Mouse (Mus musculus) forelimb bud, embryonic 11.5 days (tissue): ENCODE measurements around the gene Lpar5.
A peak's percentile ranks its signal among the peaks of the same experiment; 100 is the strongest.

Experiments
- DNase-seq: peaks from one replicate; pipeline ENCODE4 v3.0.0-alpha.2; 2012; ENCODE audit warnings: low read depth, low spot score

Lpar5 gene

GRCm38 (mm10) chr6:125084424-125084823 lies 16.7 kb downstream of the Lpar5 start:
- DNase-seq: peak; percentile 83

DNA sequence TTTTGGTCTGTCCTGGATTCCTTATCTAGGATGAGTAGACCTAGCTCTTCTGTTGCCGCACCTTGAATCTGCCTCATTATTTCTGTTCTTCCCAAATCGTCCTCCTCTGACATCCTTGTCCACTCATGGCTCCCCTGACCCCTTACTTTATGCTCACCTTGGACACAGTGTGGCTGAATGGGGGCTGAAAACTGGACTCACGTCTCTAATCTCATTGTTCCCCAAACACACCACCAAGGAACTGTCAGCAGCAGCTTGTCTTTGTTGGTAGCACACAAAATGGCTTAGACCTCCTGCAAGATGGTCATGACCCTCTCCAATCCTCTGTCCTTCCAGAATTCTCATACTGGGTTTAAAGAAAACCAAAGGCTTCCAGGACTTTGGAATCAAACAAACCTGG lies 20.2 kb downstream of the Lpar5 start:
- DNase-seq: no peak

DNA sequence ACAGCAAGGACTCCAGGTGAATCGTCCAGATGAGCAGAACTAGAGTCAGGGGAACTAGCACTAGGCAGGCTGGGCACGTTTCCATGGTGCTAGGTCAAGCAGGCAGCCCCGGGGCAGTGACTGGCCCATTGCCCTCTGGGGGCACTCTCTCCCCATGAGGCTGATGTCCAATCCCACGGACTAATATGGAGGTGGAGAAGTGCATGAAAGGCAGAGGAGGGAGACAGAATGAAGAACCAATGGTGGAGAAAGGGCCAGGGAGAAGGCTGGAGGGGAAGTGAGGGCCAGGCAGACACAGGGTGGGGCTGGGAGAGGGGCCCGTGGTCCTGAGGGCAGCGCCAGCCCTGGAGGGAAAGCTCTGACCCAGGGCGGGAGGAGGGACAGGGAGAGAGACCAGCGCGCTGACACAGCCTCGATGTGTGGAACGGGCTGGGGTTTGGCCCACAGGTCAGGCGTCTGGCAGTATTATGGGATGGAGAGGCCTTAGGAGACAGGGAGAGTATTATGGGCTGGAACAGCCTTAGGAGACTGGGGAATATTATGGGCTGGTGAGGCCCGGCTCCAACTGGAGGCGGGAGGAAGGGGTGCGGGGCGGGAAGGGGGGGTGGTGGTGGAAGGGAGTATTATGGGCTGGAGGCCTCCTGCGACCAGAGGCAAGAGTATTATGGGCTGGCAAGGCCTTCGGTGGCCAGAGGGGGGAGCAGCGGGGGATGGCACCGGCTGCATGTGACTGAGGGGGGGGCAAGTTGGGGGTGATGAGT lies 21.0 kb downstream of the Lpar5 start:
- peak; percentile 90 for DNase-seq

DNA sequence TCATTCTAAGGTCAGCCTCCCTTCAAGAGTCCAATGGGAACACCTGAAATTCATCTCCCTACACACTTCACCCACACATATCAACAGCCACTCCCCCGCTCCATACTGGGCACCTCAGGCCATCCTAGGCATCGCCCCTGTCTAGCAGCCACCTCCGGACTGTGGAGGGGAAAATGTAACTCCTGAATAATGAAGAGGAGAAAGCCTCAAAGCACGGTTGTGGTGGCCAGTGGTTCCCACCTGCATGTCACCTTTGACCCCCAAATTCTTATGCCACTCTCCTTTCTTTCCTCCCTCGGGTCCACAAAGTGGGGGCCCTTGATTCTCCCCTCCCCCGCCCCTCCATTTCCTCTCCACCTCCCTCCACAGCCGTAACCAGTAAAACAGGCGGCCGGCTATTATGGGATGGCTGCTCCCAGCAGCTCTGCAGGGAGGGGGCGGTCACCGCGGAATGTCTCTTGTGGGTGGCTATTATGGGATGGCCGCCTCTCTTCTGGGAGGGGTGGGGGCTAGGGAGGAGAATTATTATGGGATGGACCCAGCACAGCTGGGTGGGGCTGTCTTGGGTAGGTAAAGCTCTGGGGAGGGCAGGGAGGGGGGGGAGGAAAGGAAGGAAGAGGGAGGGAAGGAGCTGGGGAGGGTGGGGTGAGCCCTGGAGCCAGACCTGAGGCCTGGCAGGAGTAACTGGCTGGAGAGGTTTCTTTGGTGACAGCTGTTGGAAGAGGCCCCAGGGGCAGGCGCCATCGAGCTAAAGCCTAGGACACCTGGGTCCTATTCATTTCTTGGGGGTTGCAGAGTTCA lies 22.0 kb downstream of the Lpar5 start:
- peak; percentile 81 for DNase-seq

- DNase-seq: no peak
Observed at GRCm38 (mm10) chr6:125090341-125091085, 22.8 kb downstream of the Lpar5 start.

- no peak for DNase-seq
Observed at GRCm38 (mm10) chr6:125092372-125092771, 24.7 kb downstream of the Lpar5 start.

DNA sequence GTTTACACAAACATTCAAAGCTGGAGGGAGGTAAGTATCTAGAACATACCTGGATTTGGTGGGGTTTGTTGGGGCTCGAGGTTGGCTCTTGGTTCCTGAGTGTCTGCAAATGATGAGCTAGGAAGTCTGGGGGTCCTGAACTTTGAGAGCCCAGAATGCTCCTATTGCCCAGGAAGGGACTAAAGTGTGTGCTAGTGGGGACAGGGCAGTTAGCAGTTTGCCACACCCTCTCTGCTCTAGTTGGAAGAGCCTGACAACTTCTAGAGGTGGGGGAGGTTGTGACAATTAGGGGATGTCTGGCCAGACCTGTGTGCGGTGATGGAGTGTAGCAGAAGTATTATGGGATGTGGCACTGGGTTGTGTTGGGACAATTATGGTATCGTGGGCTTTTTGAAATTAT lies 27.1 kb downstream of the Lpar5 start:
- no peak for DNase-seq

DNA sequence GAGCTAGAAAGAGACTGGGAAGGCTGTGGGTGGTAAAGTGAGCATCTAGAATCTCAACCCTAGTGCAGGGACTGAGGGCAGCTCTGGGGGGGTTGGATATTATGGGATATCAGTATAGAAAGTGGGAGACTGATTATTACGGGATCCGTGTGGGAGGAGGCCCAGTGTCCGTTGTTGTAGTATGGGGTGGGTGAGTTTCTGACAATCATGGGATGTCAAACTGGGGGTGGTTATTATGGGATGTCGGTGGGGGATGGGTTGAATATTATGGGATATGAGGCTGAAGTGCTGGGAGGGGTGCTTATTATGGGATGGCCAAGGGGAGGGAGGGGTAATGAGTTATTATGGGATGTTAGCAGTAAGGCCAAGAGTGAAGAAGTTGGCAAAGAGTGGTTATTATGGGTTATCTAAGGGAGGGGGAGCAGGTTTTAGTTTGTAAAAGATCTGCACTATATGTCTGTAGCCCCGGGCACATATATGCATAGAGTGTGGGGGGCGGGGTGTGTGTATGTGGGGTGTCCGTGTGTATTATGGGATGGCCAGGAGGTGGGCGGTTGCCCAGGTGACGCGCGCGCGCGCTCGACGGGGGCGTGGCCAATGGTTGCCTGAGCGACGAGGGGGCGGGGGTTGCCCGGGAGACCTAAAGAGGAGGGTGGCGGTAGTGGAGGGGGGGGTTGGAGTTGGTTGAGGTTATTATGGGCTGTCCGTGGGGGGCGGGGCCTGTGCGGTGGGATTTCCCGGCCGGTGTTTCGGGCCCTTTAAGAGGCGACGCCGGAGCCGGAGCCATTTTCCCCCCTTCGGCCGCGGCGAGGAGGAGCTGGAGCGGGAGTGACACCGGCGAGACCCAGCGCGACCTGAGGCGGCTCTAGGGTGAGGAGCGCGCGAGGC lies 27.9 kb downstream of the Lpar5 start, which contains the start of gene Chd4:
Chd4 (plus strand) TSS at position 591 of the 888 bp plus-strand sequence.
- DNase-seq: peak; percentile 83

DNA sequence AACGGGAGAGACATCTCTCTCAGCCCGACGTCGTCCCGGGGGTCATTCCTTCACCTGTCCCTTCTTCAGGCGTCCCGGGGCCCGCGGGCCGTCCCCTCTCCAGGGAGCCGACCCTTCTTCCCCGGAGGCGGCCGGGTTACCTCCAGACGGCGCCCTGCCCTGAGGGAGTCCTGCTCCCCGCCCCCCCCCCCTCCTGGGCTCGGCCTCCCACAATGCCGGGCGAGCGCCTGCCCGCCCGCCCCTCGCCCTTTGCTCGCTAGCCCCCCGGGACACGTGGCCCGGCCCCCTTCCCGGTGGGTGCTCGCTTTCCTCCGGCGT lies 28.5 kb downstream of the Lpar5 start:
- DNase-seq: no peak

GRCm38 (mm10) chr6:125096597-125097345 lies 29.1 kb downstream of the Lpar5 start:
- DNase-seq: no peak

- DNase-seq: no peak
Observed at GRCm38 (mm10) chr6:125097346-125097689, 29.6 kb downstream of the Lpar5 start.

DNA sequence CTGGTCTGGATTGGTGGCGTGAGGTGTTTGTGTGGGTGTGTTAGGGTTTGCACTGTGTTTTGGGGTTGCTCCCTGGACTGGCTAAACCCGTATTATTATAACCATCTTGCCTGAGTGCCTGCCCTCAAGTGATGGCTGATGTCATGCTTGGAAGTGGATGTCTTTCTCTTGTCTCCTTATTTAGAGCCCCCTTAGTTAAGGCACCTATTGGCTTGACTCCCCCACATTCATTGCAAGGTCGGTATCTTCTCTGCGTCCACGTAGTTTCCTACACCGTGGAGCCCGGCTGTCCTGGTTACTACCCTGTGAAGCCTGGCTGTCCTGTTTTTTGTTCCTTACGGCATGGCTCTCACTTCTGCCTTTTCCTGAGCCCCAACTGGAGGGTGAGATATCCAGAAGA lies 30.2 kb downstream of the Lpar5 start:
- DNase-seq: no peak

DNA sequence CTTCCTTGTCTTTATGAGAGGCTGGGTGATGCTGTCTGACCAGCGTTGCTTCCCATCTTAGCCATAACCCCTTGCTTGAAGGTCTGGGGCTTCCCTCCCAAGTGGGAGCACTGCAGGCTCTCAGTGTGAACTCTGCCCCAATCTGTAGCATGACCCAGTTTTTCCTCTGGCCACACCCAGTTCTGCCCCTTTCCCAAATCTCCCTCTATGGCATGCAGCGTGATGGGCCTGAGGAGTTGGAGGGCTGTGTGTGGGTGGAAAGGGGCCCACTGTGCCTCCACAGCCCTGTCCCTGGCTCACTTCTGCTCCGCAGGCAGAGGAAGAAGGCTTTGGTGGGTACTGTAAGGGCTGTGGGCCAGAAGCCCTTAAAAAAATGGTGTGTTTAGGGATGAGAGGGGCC lies 30.8 kb downstream of the Lpar5 start:
- no peak for DNase-seq

DNA sequence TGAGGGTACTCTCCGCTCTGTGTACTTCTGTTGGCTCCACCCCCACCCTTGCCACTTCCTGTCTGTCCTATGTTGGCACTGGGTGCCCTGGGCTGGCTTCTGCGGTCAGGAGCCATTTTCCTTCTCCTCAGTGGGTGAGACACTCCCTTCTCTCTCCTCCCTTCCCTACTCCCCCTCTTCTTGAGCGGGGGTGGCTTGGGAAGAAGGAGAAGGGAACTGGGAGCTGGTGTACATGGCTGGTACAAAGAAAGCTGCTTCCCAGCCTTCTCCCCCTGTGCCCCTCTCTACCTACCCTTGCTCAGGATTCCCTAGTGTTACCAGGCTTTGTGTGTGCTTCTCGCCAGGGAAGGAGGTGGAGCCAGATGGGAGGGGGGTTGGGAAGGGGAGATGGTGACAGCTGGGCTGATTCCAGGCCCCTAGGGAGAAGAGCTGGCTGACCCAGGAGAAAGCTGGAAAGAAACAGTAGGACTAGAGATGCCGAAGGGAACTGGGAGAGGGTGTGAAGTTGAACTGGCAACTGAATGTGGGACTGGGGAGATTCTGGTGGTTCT lies 31.8 kb downstream of the Lpar5 start:
- DNase-seq: no peak

- DNase-seq: no peak
Observed at GRCm38 (mm10) chr6:125101444-125101843, 33.7 kb downstream of the Lpar5 start.

DNA sequence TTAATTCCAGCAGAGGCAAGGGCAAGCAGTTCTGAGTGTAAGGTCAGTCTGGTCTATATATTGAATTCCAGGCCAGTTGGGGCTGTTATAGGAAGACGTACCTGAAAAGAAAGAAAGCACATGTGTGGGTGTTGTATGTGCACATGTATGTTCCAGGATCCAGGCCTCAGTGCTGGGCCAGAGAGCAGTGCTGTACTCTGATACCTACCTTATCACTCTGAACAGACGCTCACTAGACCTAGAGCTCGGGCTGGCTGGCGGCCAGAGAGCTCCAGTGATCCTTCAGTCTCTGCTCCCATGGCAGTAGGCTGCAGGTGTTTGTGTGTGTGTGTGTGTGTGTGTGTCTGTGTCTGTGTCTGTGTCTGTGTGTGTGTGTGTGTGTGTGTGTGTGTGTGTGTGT lies 36.5 kb downstream of the Lpar5 start:
- no peak for DNase-seq

DNA sequence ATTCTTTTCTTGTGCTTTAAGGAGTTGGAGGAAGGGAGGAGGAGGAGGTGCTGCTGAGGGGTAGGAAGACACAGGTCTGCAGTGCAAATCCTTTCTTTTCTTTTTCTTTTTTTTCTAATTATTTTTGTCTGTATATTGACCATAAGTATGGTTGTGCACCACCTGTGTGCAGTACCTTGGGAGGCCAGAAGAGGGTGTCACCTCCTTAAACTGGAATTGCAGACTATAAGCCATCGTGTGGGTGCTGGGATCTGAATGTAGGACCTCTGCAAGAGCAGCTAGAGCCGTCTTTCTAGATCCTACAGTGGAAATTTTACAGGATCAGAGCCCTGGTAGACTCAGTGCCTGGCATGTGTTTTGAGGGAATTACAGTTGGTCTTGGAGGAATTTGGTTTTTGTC lies 40.0 kb downstream of the Lpar5 start:
- no peak for DNase-seq

DNA sequence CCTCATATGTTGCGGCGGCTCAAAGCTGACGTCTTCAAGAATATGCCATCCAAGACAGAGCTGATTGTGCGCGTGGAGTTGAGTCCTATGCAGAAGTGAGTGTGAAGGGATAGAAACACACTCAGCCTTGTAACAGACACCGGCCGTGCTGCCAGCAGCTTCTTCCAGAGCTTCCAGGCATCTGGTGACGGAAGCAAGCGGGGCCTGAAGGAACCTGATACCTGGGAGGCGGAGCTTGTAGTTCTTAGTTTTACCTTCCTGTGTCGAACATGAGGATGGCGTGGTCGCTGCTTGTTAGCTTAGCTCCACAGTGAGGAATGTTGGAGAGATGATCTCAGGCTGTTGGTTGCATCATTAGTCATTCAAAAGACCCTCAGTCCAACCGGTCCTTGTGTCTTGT lies 41.7 kb downstream of the Lpar5 start:
- no peak for DNase-seq

DNA sequence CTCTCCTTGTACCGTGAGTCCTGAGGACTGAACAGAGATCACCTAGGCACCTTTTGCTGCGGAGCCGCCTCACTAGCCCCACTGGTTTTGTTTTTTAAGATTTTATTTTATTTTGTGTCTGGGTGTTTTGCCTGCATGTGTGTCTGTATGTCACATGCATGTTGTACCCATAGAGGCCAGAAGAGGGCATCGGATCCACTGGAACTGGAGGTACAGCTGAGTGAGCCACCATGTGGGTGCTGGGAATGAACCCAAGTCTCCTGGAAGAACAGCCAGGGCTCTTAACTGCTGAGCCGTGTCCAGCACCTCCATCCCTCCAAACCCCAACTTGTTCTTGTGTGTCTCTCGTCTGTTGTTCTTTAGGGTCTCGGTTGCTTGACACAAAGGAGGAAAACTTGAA lies 43.2 kb downstream of the Lpar5 start:
- DNase-seq: peak; percentile 51

- no peak for DNase-seq
Observed at GRCm38 (mm10) chr6:125112553-125112952, 44.8 kb downstream of the Lpar5 start.

- no peak for DNase-seq
Observed at GRCm38 (mm10) chr6:125119387-125119786, 51.7 kb downstream of the Lpar5 start.
